Mouse (Mus musculus) MEL (cell line): ENCODE results near the gene R3hcc1l.

Source experiments
- CTCF ChIP-seq, 3 experiments: IDR thresholded peaks in 2 of 3; conservative IDR thresholded peaks in 1 of 3; 2 replicates each; pipeline ENCODE4 v1.5.1; 2011 to 2012; ENCODE audit warnings: low read length in 3 of 3, low read depth in 2 of 3, mild to moderate bottlenecking in 2 of 3, improper control_type of control experiment in 1 of 3, inconsistent platforms in 1 of 3, mixed read lengths in 1 of 3, moderate library complexity in 1 of 3; ENCODE audit not compliant: control insufficient read depth in 1 of 3, insufficient read depth in 1 of 3, poor library complexity in 1 of 3, severe bottlenecking in 1 of 3
- EP300 ChIP-seq, 2 experiments: IDR thresholded peaks; 2 replicates each; pipeline ENCODE4 v1.6.1; 2011; ENCODE audit warnings: improper control_type of control experiment in 2 of 2, low read length in 2 of 2, low read depth in 1 of 2, mild to moderate bottlenecking in 1 of 2
- GATA1 ChIP-seq: IDR thresholded peaks from 2 replicates; pipeline ENCODE4 v1.6.1; 2011; ENCODE audit warnings: low read depth, low read length, improper control_type of control experiment
- POLR2A ChIP-seq, 2 experiments: IDR thresholded peaks; 2 replicates each; pipeline ENCODE4 v1.6.1; 2011 to 2012; ENCODE audit warnings: low read length in 2 of 2, mild to moderate bottlenecking in 2 of 2, control low read depth in 1 of 2, improper control_type of control experiment in 1 of 2, low read depth in 1 of 2, moderate library complexity in 1 of 2; ENCODE audit not compliant: control insufficient read depth in 1 of 2, insufficient read depth in 1 of 2, poor library complexity in 1 of 2
- RAD21 ChIP-seq: IDR thresholded peaks from 2 replicates; pipeline ENCODE4 v1.6.1; 2011; ENCODE audit warnings: mild to moderate bottlenecking, low read depth, low read length, improper control_type of control experiment
- ZC3H11A ChIP-seq: IDR thresholded peaks from 2 replicates; pipeline ENCODE4 v1.6.1; 2012; ENCODE audit warnings: low read depth, mild to moderate bottlenecking, inconsistent platforms, low read length, improper control_type of control experiment
- ZMIZ1 ChIP-seq: IDR thresholded peaks from 2 replicates; pipeline ENCODE4 v1.6.1; 2012; ENCODE audit warnings: low read depth, mild to moderate bottlenecking, inconsistent platforms, low read length, improper control_type of control experiment, moderate library complexity

- no peak for TF ChIP-seq GATA1
- no peak for TF ChIP-seq CTCF (IDR thresholded peaks at IDR 0.05 in 2 of 3, conservative IDR thresholded peaks at IDR 0.05 in 1 of 3; ENCODE audit: control insufficient read depth in 1 of 3, insufficient read depth in 1 of 3, low read depth in 2 of 3, low read length in 3 of 3, poor library complexity in 1 of 3, severe bottlenecking in 1 of 3)
- TF ChIP-seq EP300 (IDR thresholded peaks at IDR 0.05; ENCODE audit: low read depth in 1 of 2, low read length in 2 of 2): no peak
- no peak for TF ChIP-seq POLR2A (IDR thresholded peaks at IDR 0.05; ENCODE audit: control insufficient read depth in 1 of 2, insufficient read depth in 1 of 2, low read depth in 1 of 2, low read length in 2 of 2, poor library complexity in 1 of 2)
- no peak for TF ChIP-seq ZC3H11A
- TF ChIP-seq RAD21: no peak
- no peak for TF ChIP-seq ZMIZ1
Measured at GRCm38 (mm10) chr19:42593456-42593855, 74.9 kb downstream of the R3hcc1l start.
